Mouse (Mus musculus) left cerebral cortex, postnatal 10 days (tissue): ENCODE data around the gene Por. TPM values are rescaled to one million over a fixed set of nuclear protein-coding genes. Genes with fewer than 3 reads are reported as not detected.

ENCODE experiments used
- DNase-seq, 2 experiments: peaks; one replicate each; pipeline ENCODE4 v3.0.0; 2021 to 2022; ENCODE audit warnings: low spot score in 2 of 2, mixed read lengths in 1 of 2; ENCODE audit errors: extremely low spot score in 1 of 2
- intact Hi-C: fragments of 180-260 bp; cut with DNase I; formaldehyde crosslinking; loops from one replicate; pipeline ENCODE4 v1.15.1; 2025
- total RNA-seq, 2 experiments: library from RNA; stranded (reverse); gene quantifications; 2 replicates each; pipeline ENCODE4 v1.2.3; 2021

Por gene
- total RNA-seq, 2 experiments from 2014 or later, result 68.2 to 70.0 TPM

- intact Hi-C loops, result no loop called here
- no peak for DNase-seq
These were observed 72.3 kb downstream of the Por start for GRCm38 (mm10) chr5:135742156-135742555.

- DNase-seq, result peak in 1 of 2 experiments; percentile 67
- intact Hi-C loops, result no loop called here
These were observed 73.3 kb downstream of the Por start for GRCm38 (mm10) chr5:135742941-135743740.

GRCm38 (mm10) chr5:135743741-135744609 lies 74.1 kb downstream of the Por start, which contains the start of gene Tmem120a:
Gene Tmem120a (minus strand): TSS chr5:135744448.
- intact Hi-C loops, result no loop called here

GRCm38 (mm10) chr5:135744742-135745141 lies 74.9 kb downstream of the Por start:
- DNase-seq, result no peak
- intact Hi-C loops, result no loop called here

More at GRCm38 (mm10) chr5:135743741-135744609, 74.1 kb downstream of the Por start, which contains the start of gene Tmem120a:
- peak; percentile 88 to 97 for DNase-seq

GRCm38 (mm10) chr5:135751041-135751440 lies 81.2 kb downstream of the Por start:
- no peak for DNase-seq
- intact Hi-C loops, result no loop called here

- intact Hi-C loops, result no loop called here
- DNase-seq, result no peak
These were observed 81.8 kb downstream of the Por start for GRCm38 (mm10) chr5:135751595-135751994.

- intact Hi-C loops, result loop anchor here (5.0 kb wide), 4 partner anchors 130 to 360 kb away; partner anchors contain the start of gene Rhbdd2
- DNase-seq, result no peak
These were observed 92.0 kb downstream of the Por start for GRCm38 (mm10) chr5:135761881-135762280.

GRCm38 (mm10) chr5:135763526-135763925 lies 93.7 kb downstream of the Por start:
- DNase-seq, result peak; percentile 67
- intact Hi-C loops, result loop anchor here (5.0 kb wide), 4 partner anchors 131 to 361 kb away; partner anchors contain the start of gene Rhbdd2

GRCm38 (mm10) chr5:135764971-135765370 lies 95.1 kb downstream of the Por start:
- DNase-seq, result no peak
- intact Hi-C loops, result loop anchor here (5.0 kb wide), 4 partner anchors 133 to 363 kb away; partner anchors contain the start of gene Rhbdd2

- no peak for DNase-seq
- intact Hi-C loops, result no loop called here
These were observed 102.7 kb downstream of the Por start for GRCm38 (mm10) chr5:135772519-135772918.

- intact Hi-C loops, result no loop called here
- DNase-seq, result no peak
These were observed 106.7 kb downstream of the Por start for GRCm38 (mm10) chr5:135776546-135776945.

GRCm38 (mm10) chr5:135777796-135778470 lies 108.1 kb downstream of the Por start, which contains the start of gene Styxl1:
Gene Styxl1 (minus strand): TSS chr5:135778385.
- intact Hi-C loops, result no loop called here

GRCm38 (mm10) chr5:135778471-135779445 lies 108.9 kb downstream of the Por start, which contains the start of gene Mdh2:
Gene Mdh2 (plus strand): TSS chr5:135778480.
- intact Hi-C loops, result no loop called here
- peak; percentile 100 for DNase-seq

More at GRCm38 (mm10) chr5:135777796-135778470, 108.1 kb downstream of the Por start, which contains the start of gene Styxl1:
- DNase-seq, result no peak

GRCm38 (mm10) chr5:135780331-135780730 lies 110.5 kb downstream of the Por start:
- intact Hi-C loops, result no loop called here
- no peak for DNase-seq

- no peak for DNase-seq
- intact Hi-C loops, result no loop called here
These were observed 113.1 kb downstream of the Por start for GRCm38 (mm10) chr5:135782901-135783300.
